Mouse (Mus musculus): ENCODE results near the gene Aimp1. TPM values are rescaled to one million over a fixed set of nuclear protein-coding genes. Genes with fewer than 3 reads are reported as not detected.

Aimp1 gene
- 71.3 and 81.6 TPM in 2 replicates for polyA plus RNA-seq (2012; rRNA removed)

DNA sequence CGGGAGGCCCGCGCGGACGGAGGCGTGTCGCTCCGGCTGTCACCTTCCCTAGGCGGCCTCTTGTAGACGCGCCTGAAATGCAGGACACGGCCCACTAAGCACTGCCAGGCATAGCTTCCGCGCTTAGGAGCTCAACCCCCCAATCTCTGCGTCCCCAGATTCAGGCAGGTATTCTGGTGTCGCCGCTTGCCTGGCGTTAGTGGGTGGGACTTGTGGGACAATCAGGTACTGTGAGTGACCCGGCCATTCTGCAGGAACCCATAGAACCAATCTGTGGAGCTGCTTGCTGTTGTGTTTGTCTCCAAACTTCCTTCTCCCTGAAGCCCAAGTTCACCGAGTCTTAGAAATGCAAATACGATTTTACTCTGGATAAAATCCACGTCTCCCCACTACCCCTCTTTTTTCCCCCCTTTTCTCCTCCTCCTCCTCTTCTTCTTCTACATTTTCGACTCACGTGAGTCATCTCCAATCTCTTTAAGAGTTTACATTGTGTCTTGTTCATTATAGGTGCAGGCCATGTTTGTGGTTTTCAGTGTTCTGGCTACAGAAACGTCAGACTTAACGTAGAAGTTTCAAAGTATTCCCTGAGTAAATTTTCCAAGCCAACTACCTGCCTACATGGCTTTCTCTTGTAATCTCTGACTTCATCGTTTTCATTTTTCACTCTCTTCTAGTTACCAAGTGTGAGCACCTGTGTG, at the start of gene Aimp1:
Gene Aimp1 (minus strand): TSS at position 140 of the 698 bp plus-strand sequence.
- DNase-seq (ENCODE audit: low spot score) = no peak

DNA sequence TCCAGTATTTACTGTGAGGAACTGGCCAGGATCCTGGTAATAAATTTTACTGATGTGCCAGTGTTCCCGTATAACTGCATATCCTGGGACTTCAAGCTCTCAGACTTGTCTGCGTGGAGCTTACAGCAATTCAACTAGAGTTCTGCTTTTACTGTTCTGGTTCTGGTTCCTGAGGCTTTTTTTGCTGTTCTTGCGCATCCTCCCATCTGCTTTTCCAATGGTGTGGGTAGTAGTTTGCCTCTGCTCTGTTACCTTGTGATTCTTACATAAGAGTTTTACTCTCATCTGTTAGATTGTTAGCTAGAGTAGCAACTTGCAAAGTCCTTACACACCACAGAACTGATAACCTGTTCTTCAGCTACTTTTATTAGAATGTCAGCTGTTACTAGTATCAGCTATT, 40.2 kb upstream of the Aimp1 start:
- DNase-seq (ENCODE audit: low spot score) = no peak

DNA sequence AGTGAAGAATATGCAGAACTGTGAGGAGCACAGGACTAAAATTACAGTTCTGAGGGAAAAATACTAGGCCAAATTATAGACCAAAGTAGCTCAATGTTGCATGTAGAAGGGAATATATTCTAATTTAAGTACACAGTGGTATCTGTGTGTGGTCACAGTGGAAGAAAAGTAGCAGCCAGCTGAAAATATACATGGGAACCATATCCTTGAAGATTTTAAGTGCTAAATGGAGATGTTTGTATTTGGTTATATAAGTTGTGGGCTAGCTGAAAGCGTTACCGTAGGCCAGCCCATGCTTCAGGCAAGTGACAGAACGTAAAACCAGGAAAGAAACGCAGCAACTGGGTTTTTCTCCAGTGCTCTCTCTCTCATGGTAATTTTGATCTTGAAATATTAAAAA, 33.1 kb upstream of the Aimp1 start:
- DNase-seq (ENCODE audit: low spot score) = no peak

DNA sequence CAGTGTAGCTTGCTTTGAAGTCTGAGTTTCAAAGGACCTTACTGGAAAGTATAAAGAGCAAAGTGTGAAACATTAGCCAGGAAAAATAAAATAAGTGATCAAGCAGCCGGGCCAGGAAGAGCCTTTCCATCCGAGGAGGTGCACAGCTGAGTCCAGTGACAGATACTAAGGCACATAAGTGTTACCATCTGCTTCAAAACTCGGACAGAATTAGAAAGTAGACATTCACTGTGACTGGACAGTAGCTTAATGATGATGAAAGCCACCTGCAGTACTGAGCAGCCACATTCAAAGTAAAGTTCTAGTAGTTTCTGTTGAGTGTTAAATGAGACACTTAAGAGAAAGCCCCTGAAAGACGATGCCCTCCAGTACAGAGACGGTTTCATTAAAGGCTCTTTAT, 29.7 kb upstream of the Aimp1 start:
- DNase-seq (ENCODE audit: low spot score) = no peak

DNA sequence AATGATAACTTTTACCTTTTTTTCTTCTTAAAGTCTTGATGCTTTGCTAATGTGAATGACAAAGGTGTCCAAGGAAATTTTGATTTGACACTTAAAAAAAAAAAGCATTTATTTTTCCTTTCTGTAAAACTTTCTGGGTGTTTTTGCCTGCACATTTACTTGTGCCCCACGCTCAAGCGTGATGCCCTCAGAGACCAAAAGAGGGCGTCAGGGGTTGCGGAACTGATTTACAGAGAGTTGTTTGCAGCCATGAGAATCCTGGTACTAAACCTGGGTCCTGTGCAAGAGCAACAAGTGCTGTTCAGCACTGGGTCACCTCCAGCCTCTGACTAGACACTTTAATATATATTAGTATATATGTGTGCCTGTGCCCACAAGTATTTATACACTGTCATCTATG, 22.8 kb upstream of the Aimp1 start:
- no peak for DNase-seq (ENCODE audit: low spot score)

DNA sequence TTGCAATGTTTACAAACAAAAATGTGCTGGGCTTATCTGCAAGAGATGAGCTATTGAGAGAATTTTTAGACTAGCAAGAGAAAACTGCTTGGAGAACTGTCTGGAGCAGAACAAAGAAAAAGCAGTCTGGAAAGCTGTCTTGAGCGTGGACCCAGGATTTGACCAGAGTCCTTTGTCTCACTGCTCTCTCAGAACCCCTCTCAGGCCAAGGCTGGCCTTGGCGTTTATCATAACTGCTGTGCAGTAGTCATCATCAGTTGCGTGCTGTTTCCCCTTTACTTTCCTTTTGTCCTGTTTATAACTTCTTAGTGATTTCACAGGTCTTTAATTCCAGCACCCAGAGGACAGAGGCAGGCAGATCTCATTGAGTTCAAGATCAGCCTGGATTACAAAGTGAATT, 20.0 kb upstream of the Aimp1 start:
- no peak for DNase-seq (ENCODE audit: low spot score)

DNA sequence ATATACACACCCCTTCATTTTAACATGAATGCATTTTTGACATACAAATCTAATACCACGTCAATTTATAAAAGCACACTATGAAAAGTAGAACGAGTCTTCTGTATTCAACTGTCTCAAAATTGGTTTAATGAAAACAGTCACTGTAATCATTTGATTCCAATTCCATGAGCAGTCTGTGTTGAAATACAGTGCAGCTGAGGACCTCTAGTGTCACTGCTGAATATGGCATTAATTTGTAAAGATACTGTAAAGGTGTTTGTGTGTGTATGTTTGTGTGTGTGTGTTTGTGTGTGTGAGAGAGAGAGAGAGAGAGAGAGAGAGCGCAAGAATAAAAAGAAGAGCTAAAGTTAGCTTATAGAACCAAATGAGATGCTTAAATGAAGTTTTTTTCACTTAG, 17.2 kb upstream of the Aimp1 start:
- no peak for DNase-seq (ENCODE audit: low spot score)

DNA sequence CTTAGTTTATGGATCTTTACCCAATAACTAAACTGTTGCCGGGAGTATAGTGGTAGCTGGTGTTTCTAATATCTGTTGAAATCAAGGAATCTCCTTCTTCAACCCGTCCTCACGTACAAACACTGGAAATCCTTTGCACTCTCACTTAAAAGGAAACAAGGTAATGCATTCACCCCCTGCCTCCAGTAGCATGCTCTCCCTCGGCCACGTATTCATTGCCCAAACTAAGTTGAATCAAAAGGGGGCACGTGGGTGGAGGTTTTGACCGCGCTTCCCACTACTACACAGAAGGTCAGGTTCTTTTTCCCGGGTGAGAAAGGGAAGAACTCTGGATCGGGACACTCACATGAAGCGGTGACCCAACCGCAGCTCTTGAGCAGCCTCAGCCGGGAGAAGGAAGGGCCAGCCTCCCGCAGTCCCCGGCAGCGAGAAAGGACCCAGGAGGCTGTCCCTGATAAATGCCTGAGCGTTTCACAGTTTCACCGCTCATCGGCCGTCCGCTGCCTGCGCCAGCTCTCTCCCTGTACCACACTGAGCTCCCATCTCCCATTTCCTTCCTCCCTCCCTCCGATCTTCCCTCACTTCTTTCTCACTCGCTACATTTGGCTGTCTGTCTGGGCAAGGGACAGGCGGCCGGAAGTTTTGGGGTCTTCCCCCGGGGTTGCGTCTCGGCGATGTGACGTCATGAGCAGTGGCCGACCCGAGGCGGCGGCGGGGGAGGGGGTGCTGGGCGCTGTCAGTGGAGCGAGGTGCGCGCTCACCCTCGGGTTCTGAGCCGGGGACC, 531 bp downstream of the Aimp1 start, which contains the start of gene Tbck:
Gene Tbck (plus strand): TSS at position 698 of the 784 bp plus-strand sequence.
- DNase-seq (ENCODE audit: low spot score) = peak; percentile 93

DNA sequence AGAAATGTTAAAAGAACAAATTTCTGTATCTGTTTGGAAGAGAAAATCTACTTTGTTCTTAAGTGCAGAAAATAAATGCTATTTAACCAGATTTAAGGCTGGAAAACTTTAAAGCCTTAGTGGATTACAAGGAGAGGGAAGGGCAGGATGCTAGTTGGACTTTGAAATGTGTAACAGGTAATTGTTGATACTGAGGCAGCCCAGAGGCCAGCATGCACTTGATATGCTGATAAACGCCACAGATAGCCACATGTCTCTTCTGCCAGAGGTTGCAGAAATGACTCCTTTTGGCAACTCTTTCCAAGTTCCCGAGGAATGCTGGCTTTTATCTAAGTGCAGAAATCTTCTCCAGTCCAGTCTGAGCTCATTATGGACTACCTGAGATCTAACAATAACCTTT, 6.7 kb downstream of the Aimp1 start:
- DNase-seq (ENCODE audit: low spot score) = no peak

DNA sequence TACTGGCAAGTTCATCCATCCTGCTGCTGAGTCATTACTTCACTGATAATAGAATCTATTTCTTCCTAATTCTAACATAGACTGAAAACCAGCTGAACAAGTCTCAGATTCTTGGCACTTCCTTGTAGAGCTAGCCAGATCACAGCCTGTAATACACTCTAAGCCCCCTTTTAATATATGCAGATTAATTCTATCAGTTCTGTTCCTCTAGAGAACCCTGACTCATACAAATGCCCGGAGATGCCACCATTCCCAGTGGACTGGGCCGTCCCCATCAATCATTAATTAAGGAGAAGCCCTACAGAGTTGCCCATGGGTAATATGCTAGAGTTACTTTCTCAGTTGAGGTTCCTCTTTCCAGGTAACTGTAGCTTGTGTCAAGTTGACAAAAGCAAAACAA, 28.2 kb downstream of the Aimp1 start:
- DNase-seq (ENCODE audit: low spot score) = no peak

DNA sequence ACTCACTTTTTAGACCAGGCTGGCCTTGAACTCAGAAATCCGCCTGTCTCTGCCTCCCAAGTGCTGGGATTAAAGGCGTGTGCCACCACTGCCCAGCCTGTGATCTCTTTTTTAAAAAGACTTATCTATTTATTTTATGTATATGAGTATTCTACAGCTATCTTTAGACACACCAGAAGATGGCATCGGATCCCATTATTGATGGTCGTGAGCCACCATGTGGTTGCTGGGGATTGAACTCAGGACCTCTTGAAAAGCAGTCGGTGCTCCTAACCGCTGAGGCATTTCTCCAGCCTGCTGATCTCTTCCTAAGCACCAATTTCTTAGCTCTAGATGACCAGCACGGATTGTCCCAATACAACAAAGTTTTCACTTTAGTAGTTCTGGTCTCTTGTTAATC, 30.2 kb downstream of the Aimp1 start:
- no peak for DNase-seq (ENCODE audit: low spot score)

DNA sequence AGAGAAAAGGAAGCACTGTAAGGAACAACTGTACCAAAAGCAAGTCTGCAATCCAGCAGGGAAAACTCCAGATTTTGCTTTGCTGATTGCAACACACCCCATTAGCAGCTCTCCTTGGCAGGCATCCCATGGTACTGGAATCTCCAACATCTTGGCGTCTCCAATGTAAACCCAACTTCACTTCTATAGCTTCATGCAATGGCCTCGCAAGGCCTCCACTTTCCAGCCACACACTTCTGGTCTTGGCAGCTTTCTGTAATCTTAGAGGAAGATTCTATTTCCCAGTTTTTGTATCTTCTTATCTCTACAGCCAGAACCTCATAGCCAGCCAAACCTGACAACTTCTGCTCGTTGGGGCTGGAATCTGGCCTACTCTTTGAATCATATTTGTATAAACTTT, 32.4 kb downstream of the Aimp1 start:
- no peak for DNase-seq (ENCODE audit: low spot score)

DNA sequence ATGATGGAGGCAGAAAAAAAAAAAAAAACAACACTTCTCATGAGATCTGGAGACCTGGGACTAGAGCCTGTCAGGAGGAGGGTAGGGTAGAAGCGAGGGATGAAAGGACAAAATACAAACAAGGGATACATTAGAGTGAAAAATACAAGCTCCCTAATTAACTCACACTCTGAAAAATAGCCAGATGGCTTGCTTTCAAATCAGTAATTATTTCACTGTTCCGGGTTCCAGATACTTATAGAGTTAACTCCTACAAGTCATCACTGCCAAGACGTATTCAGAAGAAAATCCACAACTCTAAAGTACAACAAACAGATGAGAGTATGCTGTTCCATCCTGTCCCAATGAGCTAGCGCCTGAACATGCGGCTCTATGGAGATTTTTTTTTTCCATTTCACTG, 34.0 kb downstream of the Aimp1 start:
- no peak for DNase-seq (ENCODE audit: low spot score)

DNA sequence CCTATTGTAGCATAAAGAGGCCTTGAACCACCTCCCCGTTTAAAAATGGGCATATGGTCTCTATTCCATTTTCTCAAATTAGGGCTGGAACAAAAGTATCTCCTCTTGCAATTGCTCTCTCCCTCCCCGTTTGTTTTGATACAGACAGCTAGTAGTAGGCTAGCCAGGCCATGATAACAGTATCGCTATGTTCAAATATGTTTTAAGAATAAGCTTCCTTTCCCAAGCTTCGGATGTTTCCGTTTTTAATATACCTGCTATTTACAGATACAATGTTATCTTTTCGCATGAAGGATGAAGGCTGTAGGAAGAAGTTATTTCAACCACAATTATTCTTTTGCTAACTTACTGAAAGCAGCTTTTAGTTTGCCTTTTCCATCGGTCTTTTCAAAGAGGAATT, 34.8 kb downstream of the Aimp1 start:
- no peak for DNase-seq (ENCODE audit: low spot score)

DNA sequence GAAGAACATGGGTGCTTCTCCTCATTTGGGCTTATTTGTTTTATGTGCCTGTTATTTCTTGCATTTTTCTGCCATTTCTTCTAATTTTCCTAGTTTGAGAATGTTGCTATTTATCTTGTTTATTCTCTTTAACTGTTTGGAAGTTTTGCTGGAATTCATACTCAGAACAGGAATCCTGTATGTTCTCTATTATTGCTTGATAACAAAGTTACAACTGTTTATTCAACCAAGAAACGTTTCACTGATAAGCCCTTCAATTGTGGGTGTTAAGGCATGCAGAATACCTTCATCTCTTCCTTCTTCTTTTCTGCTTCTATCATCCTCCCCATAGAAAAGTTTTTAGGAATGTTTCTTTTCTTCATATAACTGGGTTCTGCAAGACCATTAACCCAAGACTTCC, 37.4 kb downstream of the Aimp1 start:
- DNase-seq (ENCODE audit: low spot score) = no peak

DNA sequence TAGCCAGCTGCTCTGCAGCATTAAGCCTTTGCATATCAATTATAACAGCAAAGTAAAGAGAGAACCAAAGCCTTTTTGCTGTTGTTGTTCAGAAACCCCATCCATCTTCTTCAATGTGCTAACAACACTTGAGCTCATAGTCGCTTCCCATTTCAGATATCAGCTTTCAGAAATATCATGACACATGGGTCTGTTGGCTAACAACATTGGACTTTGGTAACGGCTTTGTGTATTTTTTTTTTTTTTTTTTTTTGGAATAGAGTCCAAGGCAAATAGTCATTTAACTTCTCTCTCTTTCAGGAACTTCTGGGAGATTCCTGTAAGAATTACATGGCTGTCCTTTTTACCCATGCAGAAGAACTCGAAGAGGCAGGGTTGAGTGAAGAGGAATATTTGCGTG, 40.1 kb downstream of the Aimp1 start:
- DNase-seq (ENCODE audit: low spot score) = no peak

DNA sequence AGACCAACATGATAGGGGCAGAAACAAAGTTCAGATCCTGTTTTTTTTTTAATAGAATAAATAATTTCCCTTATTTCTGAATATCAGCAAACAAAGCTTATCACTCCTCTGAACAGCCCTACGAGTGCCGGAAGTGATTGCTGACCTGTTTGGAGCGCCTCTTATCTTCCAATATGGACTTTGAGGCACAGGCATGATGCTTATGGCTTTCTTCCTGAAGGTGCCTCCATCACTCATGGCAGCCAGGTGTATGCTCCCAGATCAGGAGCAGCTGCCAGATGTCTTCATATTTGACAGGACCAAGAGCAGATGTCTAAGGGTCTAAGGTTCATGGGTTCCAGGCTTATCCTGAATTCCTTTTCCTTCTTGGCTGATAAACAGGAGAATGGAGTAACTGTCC, 47.1 kb downstream of the Aimp1 start:
- DNase-seq (ENCODE audit: low spot score) = no peak

DNA sequence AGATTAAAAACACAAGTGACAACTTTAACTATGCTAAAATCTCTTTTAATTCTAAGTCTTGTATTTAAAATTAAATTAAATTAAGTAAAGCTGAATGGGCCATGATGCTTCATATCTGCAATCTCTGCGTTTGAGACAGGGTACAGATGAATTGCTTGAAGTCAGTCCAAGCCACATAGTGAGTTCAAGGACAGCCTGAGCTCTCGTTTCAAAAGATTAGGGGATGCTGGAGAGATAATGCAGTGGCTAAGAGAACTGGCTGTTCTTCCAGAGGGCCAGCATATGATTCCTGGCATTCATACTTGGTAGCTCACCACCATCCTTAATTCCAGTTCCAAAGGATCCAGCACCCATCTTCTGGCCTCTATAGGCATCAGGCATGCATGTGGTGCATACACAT, 50.9 kb downstream of the Aimp1 start:
- DNase-seq (ENCODE audit: low spot score) = no peak

DNA sequence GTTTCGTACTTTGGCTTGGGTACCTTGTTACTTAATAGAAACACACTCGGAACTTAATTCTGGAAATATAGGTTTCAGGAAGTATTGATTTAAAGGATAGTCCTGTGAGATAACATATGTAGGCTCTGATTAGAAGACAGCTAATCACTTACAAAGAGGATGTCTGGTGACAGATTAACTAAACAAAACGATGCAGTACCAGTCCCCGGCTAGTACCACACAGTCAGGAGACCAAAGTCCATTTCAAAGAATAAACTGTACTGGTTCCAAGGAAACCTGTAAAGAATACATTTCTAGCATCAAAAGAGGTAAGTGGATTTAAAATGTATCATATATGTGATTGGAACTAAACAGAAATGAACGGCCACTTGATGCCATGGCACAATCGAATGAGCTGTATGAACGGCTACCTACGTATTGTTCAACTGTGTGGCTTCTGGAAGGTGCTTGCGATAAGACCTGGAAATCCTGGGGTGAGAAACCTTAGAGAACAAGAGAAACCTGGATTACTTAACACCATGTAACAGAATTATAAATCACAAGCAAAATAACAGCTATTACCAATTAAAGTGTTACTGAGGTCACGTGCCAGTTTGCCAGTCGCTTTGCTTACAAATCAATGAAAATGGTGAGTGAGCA, 54.5 kb downstream of the Aimp1 start, which contains the start of gene Gimd1:
Gene Gimd1 (plus strand): TSS at position 220 of the 639 bp plus-strand sequence.
- DNase-seq (ENCODE audit: low spot score) = no peak

DNA sequence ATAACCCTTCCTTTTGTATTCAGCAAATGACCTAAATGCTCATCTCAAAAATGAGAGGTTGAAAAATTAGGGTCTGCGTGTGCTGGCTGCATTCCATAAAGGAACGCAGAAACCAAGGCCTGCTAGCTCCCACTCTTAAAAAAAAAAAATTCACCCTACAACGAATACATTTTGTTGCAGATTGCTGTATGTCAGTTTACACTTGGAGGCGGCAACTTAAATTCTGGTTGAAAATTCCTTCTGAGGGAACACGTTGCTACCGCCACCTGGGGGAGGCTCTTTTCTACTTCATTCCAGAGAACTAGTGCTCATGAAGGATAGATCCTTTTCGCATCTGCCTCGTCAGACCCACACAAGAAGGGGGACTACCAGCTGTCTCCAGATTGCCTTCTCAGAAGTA, 55.4 kb downstream of the Aimp1 start:
- no peak for DNase-seq (ENCODE audit: low spot score)
